Mouse (Mus musculus): Measurements from ENCODE around the gene Prkn. TPM values are rescaled to one million over a fixed set of nuclear protein-coding genes. Genes with fewer than 3 reads are reported as not detected.

Prkn gene
- polyA plus RNA-seq, 2 experiments from 2014 or later, result 0.32 TPM; not detected in 1

DNA sequence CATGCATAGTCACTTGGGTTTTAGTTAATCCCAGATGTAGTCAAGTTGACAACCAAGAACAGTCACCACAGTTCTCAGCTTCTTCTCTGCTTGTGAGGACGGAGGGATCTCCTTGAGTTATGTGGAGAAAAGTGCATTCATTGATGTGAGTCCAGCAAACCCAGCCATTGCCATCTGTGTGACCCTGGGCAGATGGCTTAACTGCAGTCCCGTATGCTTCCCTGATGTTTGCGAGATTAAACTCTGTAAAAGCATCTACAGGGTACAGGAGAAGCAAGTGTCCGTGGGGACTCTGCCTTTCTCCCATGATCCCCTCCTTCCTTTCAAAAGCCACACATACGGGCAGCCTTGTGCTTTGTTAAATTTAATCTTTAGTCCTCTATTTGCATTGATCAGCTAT is 157.1 kb downstream of the Prkn start:
- ATAC-seq, result no peak

- no peak for ATAC-seq
These were observed 183.2 kb downstream of the Prkn start for GRCm38 (mm10) chr17:11023371-11023770.

DNA sequence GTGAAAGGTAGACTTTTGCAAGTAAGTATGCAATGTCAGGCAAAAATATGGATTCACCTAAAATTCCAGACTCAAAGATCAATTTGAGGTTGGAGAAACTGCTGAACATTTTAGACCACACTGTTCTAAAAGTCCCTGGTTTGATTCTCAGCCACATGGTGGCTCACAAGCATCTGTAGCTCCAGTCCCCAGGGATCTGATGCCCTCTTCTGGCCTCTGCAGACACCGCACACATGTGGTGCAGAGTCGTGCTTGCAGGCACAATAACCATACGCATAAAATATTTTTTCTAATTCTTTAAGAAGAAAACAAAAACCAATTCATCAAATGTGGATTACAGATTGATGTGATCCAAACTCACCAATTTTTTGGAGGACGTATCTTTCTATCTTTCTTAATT is 189.2 kb downstream of the Prkn start:
- ATAC-seq, result no peak

- no peak for ATAC-seq
These were observed 190.8 kb downstream of the Prkn start for GRCm38 (mm10) chr17:11030936-11031335.

DNA sequence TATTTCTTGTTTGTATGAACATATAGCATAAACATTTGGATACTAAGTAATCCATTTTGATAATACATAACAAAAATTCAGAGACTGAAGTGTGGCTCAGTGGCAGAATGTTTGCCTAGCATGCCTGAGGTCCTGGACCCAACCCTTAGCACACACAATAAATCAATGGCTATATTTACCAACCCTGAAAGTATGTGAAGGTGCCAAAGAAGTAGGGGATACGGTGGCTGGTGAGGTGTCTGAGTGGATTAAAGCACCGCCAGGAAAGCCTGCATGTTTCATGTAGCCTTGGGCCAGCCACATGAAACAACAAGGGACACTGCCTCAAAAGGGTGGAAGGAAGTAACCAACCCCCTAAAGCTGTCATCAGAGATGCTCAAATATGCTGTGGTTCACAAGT is 192.2 kb downstream of the Prkn start:
- ATAC-seq, result no peak

GRCm38 (mm10) chr17:11033594-11033993 is 193.4 kb downstream of the Prkn start:
- ATAC-seq, result no peak

GRCm38 (mm10) chr17:11038272-11038671 is 198.1 kb downstream of the Prkn start:
- no peak for ATAC-seq

DNA sequence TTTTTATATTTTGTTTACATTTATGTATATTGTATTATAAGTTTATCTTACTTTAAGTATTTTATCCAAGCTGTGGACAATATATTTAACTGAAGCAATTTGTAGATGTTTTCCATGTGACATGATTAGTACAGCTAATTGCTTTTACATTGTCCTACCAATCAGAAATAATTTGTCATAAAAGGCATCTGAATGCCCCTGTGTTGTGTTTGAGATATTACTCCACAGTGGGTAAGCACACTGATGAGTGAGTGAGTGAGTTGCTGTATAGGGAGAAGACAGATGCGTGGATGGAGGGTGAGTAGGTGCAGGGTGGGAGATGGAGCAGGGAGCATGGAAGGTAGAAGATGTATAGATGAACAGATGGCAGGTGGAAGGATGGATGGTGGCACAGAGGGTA is 218.8 kb downstream of the Prkn start:
- no peak for ATAC-seq

GRCm38 (mm10) chr17:11067076-11067703 is 227.0 kb downstream of the Prkn start:
- ATAC-seq, result no peak

DNA sequence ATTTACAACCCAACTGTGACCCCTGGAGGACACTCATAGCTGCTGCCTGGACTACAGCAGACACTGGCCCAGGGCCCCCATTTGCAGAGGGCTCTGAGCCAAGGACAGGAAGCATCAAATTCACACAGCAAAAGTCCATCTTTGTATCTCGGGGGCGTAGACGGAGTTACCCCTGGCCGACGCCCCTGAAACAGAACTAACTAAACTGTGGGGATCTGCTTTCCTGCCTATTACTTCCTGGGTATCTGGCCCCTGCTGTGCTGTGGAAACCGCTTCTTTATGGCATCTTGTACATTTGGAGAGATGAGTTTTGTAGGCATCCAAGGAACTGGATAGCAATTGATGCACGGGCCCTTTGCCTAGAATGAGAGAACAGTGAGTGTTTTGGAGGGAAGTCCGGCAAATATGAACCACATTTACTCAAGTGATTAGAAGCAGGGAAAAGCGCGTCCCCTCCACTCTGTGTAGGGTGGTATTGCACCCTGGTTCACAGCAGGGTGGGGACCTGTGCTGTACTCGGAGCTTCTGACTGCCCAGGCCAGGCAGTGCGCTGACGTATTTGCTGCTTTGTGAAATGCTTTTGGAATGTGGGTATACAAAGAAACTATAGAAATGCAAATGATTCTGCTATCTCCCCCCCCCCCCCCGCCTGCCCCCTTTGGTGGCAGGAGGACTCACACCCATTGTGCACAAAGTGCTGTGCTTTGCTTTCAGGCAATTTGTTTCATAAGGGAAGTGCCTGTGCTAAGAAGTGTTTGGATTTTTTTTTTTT is 227.7 kb downstream of the Prkn start:
- ATAC-seq, result no peak

- ATAC-seq, result no peak
These were observed 230.8 kb downstream of the Prkn start for GRCm38 (mm10) chr17:11070996-11071395.

DNA sequence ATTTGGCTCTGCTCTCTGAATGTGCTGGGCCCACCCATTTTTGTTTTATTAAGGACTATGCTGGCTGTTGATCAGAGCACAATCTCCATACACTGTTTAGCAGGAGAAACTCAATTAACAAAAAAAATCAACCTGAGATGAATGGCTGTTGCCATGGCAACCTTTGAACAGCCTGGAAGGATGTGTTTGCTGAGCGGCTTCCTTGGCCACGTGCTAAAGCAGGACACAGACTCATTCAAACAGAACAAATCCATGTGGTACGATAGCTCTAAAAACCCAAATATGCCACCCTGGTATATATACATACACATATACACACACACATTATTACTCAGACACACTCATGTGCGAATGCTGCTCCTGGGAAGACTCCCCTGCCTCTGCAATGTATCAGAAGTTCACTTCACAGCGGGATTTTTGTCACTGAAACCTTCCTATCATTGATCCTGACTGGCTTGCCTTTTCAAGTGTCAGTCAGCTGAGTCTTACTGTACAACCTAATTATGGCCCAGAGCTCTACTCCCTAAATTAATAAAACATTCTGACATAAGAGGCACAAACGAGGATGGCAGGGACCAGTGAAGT is 236.2 kb downstream of the Prkn start:
- ATAC-seq, result no peak

DNA sequence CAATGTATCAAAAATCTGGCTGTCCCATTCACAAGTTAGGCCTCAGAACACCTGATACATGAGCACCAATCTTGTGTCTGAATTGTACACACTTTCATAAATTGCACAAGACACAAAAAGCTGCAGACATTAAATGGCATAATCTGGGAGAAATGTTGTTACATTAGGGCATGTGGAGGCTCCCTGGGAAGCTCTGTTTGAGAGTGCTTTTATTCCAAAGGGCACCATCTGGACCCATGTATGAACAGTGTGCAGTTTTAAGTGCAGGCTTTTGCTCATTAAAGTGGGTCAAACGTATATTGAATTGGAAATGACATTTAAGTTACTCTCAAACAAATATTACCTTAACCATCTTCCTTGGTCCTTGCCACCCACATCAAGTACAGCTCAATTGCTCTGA is 246.3 kb downstream of the Prkn start:
- ATAC-seq, result no peak

DNA sequence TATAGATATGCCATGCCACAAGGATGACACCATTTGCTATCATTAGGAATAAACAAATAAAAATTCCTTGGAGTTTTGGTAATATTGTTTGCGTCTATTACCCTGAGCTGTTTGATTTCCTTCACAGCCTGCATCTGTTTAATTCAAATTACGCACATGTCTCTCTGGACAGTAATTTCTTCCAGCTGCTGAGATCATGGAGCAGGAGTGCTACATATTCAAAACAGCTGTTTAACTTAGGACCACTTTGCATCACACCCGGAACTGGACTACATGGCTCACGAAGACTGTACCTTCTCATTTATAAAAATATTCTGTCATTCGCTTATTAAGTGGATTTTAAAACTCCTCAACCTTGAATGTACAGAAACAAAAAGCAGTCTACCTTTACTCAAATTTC is 246.9 kb downstream of the Prkn start:
- no peak for ATAC-seq

GRCm38 (mm10) chr17:11087823-11088222 is 247.6 kb downstream of the Prkn start:
- no peak for ATAC-seq

- ATAC-seq, result no peak
These were observed 249.2 kb downstream of the Prkn start for GRCm38 (mm10) chr17:11089361-11089760.

- ATAC-seq, result no peak
These were observed 252.7 kb downstream of the Prkn start for GRCm38 (mm10) chr17:11092900-11093299.

GRCm38 (mm10) chr17:11093321-11093720 is 253.1 kb downstream of the Prkn start:
- ATAC-seq, result no peak

DNA sequence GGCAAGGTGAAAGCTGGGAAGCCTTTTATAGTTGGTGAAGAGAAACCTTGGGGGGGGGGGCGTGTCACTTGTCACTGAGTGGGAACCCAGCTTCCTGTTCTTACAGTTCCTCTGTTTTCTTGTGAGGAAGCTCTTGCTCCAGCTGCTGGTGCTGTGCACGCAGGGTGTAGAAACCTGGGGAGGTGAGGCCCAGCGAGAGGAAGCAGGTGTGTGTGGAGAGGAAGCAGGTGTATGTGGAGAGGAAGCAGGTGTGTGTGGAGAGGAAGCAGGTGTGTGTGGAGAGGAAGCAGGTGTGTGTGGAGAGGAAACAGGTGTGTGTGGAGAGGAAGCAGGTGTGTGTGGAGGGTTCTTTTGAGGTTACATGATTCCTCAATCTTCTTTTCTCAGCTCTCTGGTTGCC is 266.8 kb downstream of the Prkn start:
- no peak for ATAC-seq

- no peak for ATAC-seq
These were observed 267.7 kb downstream of the Prkn start for GRCm38 (mm10) chr17:11107916-11108315.

DNA sequence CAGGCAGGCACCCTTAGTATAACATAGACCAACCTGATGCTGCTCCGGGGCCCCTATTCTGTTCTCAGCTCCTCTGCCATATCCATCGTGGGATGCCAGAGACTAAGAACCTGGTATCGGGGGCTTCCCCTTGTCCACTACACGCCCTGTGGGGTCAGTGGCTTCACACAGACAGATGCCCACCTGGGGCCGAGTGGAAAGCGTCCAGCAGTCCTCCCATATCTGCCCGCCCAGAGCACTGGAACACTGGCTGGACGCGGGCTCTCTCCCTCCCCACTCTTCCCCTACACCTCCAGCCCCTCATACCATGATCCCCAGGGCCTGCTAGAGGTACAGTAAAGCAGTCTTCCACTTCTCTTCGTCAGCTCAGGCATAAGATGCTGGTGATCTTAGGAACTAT is 277.3 kb downstream of the Prkn start:
- no peak for ATAC-seq

- ATAC-seq, result no peak
These were observed 283.9 kb downstream of the Prkn start for GRCm38 (mm10) chr17:11124048-11124447.

DNA sequence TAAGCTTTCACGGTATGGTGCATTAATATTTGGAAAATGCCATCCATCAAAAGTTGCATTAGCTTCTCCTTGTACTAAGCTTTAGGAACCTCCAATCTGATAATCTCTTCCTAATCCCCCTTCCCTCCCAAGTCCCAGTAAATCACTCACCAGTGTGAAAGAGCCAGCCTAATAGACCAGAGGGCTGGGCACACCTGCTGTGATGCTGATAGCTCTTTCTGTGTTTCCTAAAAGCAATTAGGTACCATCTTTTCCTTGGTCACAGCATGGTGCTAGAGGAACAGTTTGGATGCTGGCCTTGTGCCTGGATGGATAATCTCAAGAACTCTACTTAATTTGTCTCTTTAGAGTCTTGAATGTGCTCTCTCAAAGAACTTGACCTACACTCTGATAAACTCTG is 287.0 kb downstream of the Prkn start:
- ATAC-seq, result no peak

DNA sequence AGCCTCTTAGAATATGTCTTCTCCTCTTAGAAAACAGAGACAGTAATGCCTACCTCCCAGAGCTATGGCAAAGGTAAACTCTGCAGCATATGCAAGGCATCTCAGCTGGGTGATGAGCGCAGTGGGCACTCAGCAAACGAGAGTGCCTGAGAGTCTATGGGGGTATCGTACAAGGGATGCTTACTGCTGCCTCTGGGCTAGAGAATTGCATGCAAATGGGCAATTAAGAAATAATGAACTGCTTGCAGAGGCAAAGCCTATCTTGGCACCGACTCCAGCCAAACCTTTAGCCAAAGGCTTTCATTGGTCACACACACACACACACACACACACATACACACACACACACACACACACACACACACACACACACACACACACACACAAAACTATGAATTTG is 290.7 kb downstream of the Prkn start:
- ATAC-seq, result no peak
